Mouse (Mus musculus): ENCODE data around the gene Ndrg4. TPM values are rescaled to one million over a fixed set of nuclear protein-coding genes. Genes with fewer than 3 reads are reported as not detected.

Gene Ndrg4
- total RNA-seq, 4 experiments from 2014 or later, result 1,272 to 1,518 (median 1,383) TPM

DNA sequence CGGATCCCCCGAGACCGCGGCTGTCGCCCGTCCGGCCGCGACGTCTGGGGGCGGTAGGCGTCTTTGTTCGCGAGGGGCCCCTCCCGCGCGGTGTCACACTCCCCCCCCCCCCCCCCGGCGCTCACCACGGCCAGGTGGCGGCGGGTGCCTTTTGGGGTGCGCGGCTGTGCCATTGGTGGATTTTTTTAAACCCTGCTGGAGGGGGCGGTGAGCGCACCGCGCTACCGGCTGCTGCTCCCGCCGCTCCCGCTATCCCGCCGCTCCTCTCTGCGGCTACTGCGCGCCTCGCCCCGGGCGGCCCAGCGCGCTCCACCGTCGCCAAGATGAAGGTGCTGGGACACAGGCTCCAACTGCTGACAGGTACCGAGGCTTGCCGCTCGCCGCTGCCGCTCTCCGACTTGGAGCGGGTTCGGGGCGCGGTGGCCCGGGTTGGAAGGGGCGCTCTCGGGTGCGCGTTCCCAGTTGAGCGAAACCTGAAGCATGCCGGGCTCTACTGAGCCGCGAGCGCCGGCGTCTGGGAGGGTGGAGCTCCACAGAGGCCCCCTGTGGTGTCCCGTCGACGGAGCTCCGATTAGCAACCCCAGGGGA, 1.3 kb downstream of the Ndrg4 start:
- peak in 1 of 2 experiments; percentile 47 for DNase-seq (ENCODE audit: low spot score in 2 of 2)

DNA sequence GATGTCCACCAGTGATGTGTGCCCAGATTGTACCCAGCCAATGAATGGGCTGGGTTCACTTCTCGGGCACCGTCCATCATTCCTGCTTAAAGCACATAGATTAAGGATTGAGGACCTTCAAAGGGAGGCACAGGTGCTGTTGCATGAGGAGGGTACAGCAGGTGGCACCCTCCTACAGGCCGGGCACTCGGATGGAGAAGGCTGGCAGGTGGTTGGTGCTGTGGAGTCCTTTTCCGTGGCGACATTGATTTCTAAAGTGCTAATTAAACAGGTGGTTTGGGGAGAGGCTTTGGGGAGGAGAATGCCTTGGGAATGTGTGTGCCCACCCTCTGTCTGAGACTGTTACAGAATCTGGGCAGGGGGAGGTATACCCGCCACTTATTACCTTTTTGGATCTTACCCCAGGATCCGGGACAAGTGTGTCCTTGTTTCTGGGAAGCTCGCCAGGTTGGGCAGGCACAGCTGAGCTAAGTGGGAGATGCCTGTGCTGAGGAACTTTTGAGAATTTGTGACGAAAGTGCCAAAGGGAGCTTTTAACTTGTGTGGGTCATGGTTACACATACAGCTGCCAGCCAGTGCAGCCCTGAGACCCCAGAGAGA, 11.4 kb downstream of the Ndrg4 start:
- no peak for DNase-seq (ENCODE audit: low spot score in 2 of 2)

- DNase-seq (ENCODE audit: low spot score in 2 of 2), result no peak
These were observed 14.3 kb downstream of the Ndrg4 start for GRCm38 (mm10) chr8:95690929-95691541.

- DNase-seq (ENCODE audit: low spot score in 2 of 2), result peak; percentile 62 to 76
These were observed 17.9 kb downstream of the Ndrg4 start for GRCm38 (mm10) chr8:95694631-95695030.

- DNase-seq (ENCODE audit: low spot score in 2 of 2), result no peak
These were observed 19.9 kb downstream of the Ndrg4 start for GRCm38 (mm10) chr8:95696661-95697060.

- DNase-seq (ENCODE audit: low spot score in 2 of 2), result peak; percentile 83 to 91
These were observed 20.3 kb downstream of the Ndrg4 start for GRCm38 (mm10) chr8:95697128-95697527.

- DNase-seq (ENCODE audit: low spot score in 2 of 2), result no peak
These were observed 21.4 kb downstream of the Ndrg4 start for GRCm38 (mm10) chr8:95698179-95698578.

- peak; percentile 83 to 85 for DNase-seq (ENCODE audit: low spot score in 2 of 2)
These were observed 23.5 kb downstream of the Ndrg4 start for GRCm38 (mm10) chr8:95700282-95700681.

- no peak for DNase-seq (ENCODE audit: low spot score in 2 of 2)
These were observed 25.0 kb downstream of the Ndrg4 start for GRCm38 (mm10) chr8:95701809-95702208.

- DNase-seq (ENCODE audit: low spot score in 2 of 2), result peak; percentile 92 to 94
These were observed 26.0 kb downstream of the Ndrg4 start for GRCm38 (mm10) chr8:95702480-95703446.

GRCm38 (mm10) chr8:95703461-95704260, 26.9 kb downstream of the Ndrg4 start:
- DNase-seq (ENCODE audit: low spot score in 2 of 2), result peak; percentile 82 to 85

- no peak for DNase-seq (ENCODE audit: low spot score in 2 of 2)
These were observed 27.8 kb downstream of the Ndrg4 start for GRCm38 (mm10) chr8:95704538-95704937.

GRCm38 (mm10) chr8:95709579-95709978, 32.8 kb downstream of the Ndrg4 start:
- DNase-seq (ENCODE audit: low spot score in 2 of 2), result no peak

DNA sequence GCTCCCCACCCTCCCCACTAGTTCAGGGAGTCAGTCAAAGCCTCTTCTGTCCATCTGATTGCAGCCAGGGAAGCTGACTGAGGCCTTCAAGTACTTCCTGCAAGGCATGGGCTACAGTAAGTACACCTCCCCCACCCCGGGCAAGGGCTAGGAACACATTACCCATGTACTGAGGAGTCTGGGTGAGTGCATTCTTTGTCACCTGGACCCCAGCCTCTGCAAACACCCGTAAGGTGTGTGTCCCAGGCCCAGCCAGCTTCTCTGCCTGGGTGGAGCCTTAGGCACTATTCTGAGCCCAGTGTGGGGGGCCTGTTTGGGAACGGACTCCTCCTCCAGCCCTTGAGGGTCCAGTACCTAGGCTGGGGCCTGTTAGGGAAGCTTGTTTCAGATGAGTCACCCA, 34.2 kb downstream of the Ndrg4 start:
- no peak for DNase-seq (ENCODE audit: low spot score in 2 of 2)

GRCm38 (mm10) chr8:95712395-95712794, 35.6 kb downstream of the Ndrg4 start:
- DNase-seq (ENCODE audit: low spot score in 2 of 2), result no peak

GRCm38 (mm10) chr8:95713100-95714010, 36.6 kb downstream of the Ndrg4 start:
- peak in 1 of 2 experiments; percentile 80 for DNase-seq (ENCODE audit: low spot score in 2 of 2)

DNA sequence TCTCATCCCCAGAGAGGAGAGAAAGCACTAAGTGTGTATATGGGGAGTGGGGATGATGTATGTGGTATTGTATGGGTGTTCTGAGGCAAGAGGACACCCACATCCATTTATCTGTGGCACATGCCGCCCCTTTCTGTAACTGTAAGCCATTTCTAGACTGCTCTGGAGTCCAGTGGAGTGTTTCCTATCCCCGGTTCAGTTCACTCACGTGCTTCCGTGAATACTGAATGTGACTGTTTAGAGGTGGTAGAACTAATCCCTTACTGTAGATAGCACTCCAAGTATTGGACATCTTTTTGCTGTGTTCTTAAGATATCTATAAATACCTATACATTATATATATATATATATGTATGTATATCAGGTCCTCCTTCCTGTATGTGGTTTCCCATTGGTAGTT, 37.6 kb downstream of the Ndrg4 start:
- DNase-seq (ENCODE audit: low spot score in 2 of 2), result peak in 1 of 2 experiments; percentile 10

DNA sequence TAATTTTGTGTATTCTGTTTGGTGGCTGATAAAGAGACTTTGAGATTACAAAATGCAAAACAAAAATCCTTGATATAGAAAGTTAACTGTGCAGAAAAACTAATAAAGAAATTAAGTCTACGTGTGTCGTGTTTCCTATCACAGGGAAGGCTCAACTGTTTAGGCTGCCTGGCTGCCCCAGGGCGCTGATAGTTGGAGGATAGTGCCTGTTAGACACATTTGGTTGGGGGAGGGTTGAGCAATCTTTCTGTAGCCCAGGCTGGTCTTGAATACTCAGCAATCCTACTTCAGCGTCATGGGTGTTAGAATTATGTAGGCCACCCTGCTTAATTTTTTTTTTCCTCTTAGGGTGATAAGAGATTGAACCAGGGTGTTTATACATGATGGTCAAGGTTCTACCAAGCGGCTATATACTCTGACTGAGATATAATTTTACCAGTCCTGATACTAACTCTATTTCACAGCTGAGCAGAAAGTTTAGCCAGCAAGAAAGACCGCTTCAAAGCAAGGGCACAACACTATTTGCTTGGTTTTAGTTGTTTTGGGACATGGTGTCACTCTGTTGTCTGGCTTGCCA, 38.1 kb downstream of the Ndrg4 start:
- peak in 1 of 2 experiments; percentile 3 for DNase-seq (ENCODE audit: low spot score in 2 of 2)
